Mouse (Mus musculus): Measurements from ENCODE around the gene Gm6525.

- TF ChIP-seq POLR2A (IDR thresholded peaks at IDR 0.05; ENCODE audit: extremely low read depth, insufficient read depth, low read length) (no peak), CTCF (IDR thresholded peaks at IDR 0.05; ENCODE audit: extremely low read depth, insufficient read depth, low read length) (no peak)
These were observed 8.5 kb upstream of the Gm6525 start for GRCm38 (mm10) chr3:84165391-84165790.

Data from cortical plate, adult 2 months (tissue).